ENCODE assay signal across 24 mouse cellular contexts in the genomic region with DNA sequence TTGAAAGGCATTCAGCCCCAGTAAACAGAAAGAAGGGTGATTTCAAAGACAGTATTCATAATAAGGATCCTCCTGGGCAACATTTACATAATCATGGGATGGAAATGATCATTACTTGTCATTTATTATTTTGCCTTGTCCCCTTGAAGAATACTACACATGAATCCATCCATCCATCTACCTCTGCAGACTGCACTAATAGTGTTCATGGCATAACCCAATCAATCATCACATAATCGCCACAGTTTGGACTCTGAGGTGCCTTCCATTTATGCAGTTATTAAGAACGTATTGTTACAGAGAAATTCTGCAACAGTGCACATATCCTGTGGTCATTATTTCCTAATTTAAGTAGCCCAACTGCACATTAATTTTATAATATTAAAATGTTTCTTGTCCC.
A peak's percentile ranks its signal among the peaks of the same experiment; 100 is the strongest.
DNase-seq lines count a peak whose midpoint lies in the region; ATAC-seq and TF ChIP-seq lines count a peak whose summit lies in the region.
"Had no signal": no experiment of that assay in that cellular context is flagged by ENCODE, and none has a peak within 500 bp of the region (broad histone marks: within the 10 kb centered on the region; RNA-seq: fewer than 3 reads in every experiment).

No protein-coding gene starts in this region.

- H3K4me2 ChIP-seq in hindbrain, embryonic 12.5 days (replicated peaks): no peak overlapping the region
- no peak overlapping the region for H3K4me2 ChIP-seq in hindbrain, postnatal 0 days (ENCODE audit: low read depth, low read length)
- H3K4me2 ChIP-seq in neural tube, embryonic 12.5 days (replicated peaks): no peak overlapping the region
- no peak overlapping the region for H3K4me2 ChIP-seq in hindbrain, embryonic 14.5 days (replicated peaks)
- H3K4me2 ChIP-seq: heart, embryonic 12.5 days; heart, embryonic 15.5 days; hindbrain, embryonic 15.5 days had no signal

- H3K27me3 ChIP-seq in hindbrain, embryonic 12.5 days: no peaks in the 10 kb centered on the region
- no peaks in the 10 kb centered on the region for H3K27me3 ChIP-seq in hindbrain, postnatal 0 days (ENCODE audit: insufficient read depth, low read length)
- H3K27me3 ChIP-seq in neural tube, embryonic 12.5 days (replicated peaks): no peaks in the 10 kb centered on the region
- no peaks in the 10 kb centered on the region for H3K27me3 ChIP-seq in hindbrain, embryonic 14.5 days (ENCODE audit: control insufficient read depth, insufficient read depth, low read length)
- H3K27me3 ChIP-seq: heart, embryonic 12.5 days; heart, embryonic 15.5 days; hindbrain, embryonic 15.5 days had no signal

- no peaks in the 10 kb centered on the region for H3K4me1 ChIP-seq in hindbrain, embryonic 12.5 days
- H3K4me1 ChIP-seq in hindbrain, postnatal 0 days (ENCODE audit: insufficient read depth, low read length): no peaks in the 10 kb centered on the region
- H3K4me1 ChIP-seq in neural tube, embryonic 12.5 days: no peaks in the 10 kb centered on the region
- H3K4me1 ChIP-seq in hindbrain, embryonic 14.5 days (replicated peaks; ENCODE audit: control insufficient read depth, insufficient read depth, low read length): no peaks in the 10 kb centered on the region
- H3K4me1 ChIP-seq: forebrain, embryonic 10.5 days; heart, embryonic 12.5 days; heart, embryonic 15.5 days; hindbrain, embryonic 15.5 days had no signal

- WGBS in hindbrain, embryonic 12.5 days: 67% methylated on average over 2 of the region's 2 CpGs
- 74% methylated on average over 2 of the region's 2 CpGs for WGBS in hindbrain, postnatal 0 days
- 80% methylated on average over 2 of the region's 2 CpGs for WGBS in neural tube, embryonic 12.5 days
- WGBS in hindbrain, embryonic 14.5 days: 57% methylated on average over 2 of the region's 2 CpGs

- DNase-seq in hindbrain, postnatal 0 days (ENCODE audit: low spot score): no peak
- DNase-seq in neural tube, embryonic 10.5 days (ENCODE audit: extremely low spot score, low spot score): no peak
- DNase-seq in hindbrain, embryonic 14.5 days (ENCODE audit: low spot score): peak; percentile 38
- no peak for DNase-seq in left cerebral cortex, postnatal 10 days (ENCODE audit: extremely low spot score in 1 of 2, low spot score in 2 of 2)
- DNase-seq: adrenal gland, adult 2 months; adrenal gland, postnatal 14 days; cerebellum, adult 18-20 months; cerebellum, adult 9-10 months; cerebellum, postnatal 14 days; gastrocnemius, postnatal 25 days; heart, adult 18-20 months; heart, postnatal 10 days; heart, postnatal 36 days had no signal

- no peak for TF ChIP-seq CTCF in hindbrain, postnatal 0 days (IDR thresholded peaks at IDR 0.05; ENCODE audit: low read depth)

- no peak overlapping the region for H3K27ac ChIP-seq in hindbrain, embryonic 12.5 days
- no peak overlapping the region for H3K27ac ChIP-seq in hindbrain, postnatal 0 days
- no peak overlapping the region for H3K27ac ChIP-seq in neural tube, embryonic 12.5 days
- no peak overlapping the region for H3K27ac ChIP-seq in hindbrain, embryonic 14.5 days
- H3K27ac ChIP-seq: forebrain, embryonic 10.5 days; heart, embryonic 15.5 days; hindbrain, embryonic 15.5 days had no signal

- intact Hi-C loops in left cerebral cortex, postnatal 10 days (cut with DNase I): no loop called here

- no peaks in the 10 kb centered on the region for H3K9me3 ChIP-seq in hindbrain, embryonic 12.5 days (replicated peaks)
- H3K9me3 ChIP-seq in hindbrain, postnatal 0 days (ENCODE audit: low read length): no peaks in the 10 kb centered on the region
- no peaks in the 10 kb centered on the region for H3K9me3 ChIP-seq in neural tube, embryonic 12.5 days
- no peaks in the 10 kb centered on the region for H3K9me3 ChIP-seq in hindbrain, embryonic 14.5 days (ENCODE audit: control insufficient read depth, low read length)
- H3K9me3 ChIP-seq: forebrain, embryonic 10.5 days; heart, embryonic 12.5 days; heart, embryonic 15.5 days; hindbrain, embryonic 15.5 days had no signal

- peak; percentile 83 for ATAC-seq in hindbrain, embryonic 12.5 days (ENCODE audit: low FRiP score)
- ATAC-seq in hindbrain, postnatal 0 days: no peak
- ATAC-seq in neural tube, embryonic 12.5 days (ENCODE audit: low FRiP score, low read depth): peak; percentile 66; the same call in 1 of the 2 replicates
- peak; percentile 43; the same call in 1 of the 2 replicates for ATAC-seq in hindbrain, embryonic 14.5 days (ENCODE audit: low FRiP score)
- ATAC-seq in megakaryocyte progenitor cell, adult 5-6 weeks (replicated peaks; ENCODE audit: poor library complexity): no peak
- ATAC-seq: CD4-positive, CD25-positive, alpha-beta regulatory T cell, adult 4 months; forebrain, embryonic 14.5 days; inflammation-experienced regulatory T-cells, adult 6 months; intestine, embryonic 16.5 days had no signal

- H3K9ac ChIP-seq in hindbrain, embryonic 12.5 days: no peak overlapping the region
- no peak overlapping the region for H3K9ac ChIP-seq in hindbrain, postnatal 0 days (replicated peaks; ENCODE audit: low read length)
- no peak overlapping the region for H3K9ac ChIP-seq in neural tube, embryonic 12.5 days
- no peak overlapping the region for H3K9ac ChIP-seq in hindbrain, embryonic 14.5 days
- H3K9ac ChIP-seq: heart, embryonic 12.5 days; heart, embryonic 15.5 days; hindbrain, embryonic 15.5 days had no signal

- no peaks in the 10 kb centered on the region for H3K36me3 ChIP-seq in hindbrain, embryonic 12.5 days
- no peaks in the 10 kb centered on the region for H3K36me3 ChIP-seq in hindbrain, postnatal 0 days (ENCODE audit: insufficient read depth, low read length)
- H3K36me3 ChIP-seq in neural tube, embryonic 12.5 days: no peaks in the 10 kb centered on the region
- H3K36me3 ChIP-seq in hindbrain, embryonic 14.5 days (replicated peaks; ENCODE audit: control insufficient read depth, insufficient read depth): no peaks in the 10 kb centered on the region
- H3K36me3 ChIP-seq: forebrain, embryonic 10.5 days; heart, embryonic 12.5 days; heart, embryonic 15.5 days; hindbrain, embryonic 15.5 days had no signal

- no peak overlapping the region for H3K4me3 ChIP-seq in hindbrain, embryonic 12.5 days
- no peak overlapping the region for H3K4me3 ChIP-seq in hindbrain, postnatal 0 days (ENCODE audit: low read length)
- H3K4me3 ChIP-seq in neural tube, embryonic 12.5 days: no peak overlapping the region
- H3K4me3 ChIP-seq in hindbrain, embryonic 14.5 days (replicated peaks; ENCODE audit: low read length): no peak overlapping the region
- H3K4me3 ChIP-seq: forebrain, embryonic 10.5 days; heart, embryonic 12.5 days; heart, embryonic 15.5 days; hindbrain, embryonic 15.5 days had no signal

Comparison
In these comparisons a context has a peak if more than half of its experiments do, and no peak if none do; other contexts are left out.
1. ATAC-seq: peak in hindbrain, embryonic 12.5 days (single experiment), neural tube, embryonic 12.5 days (single experiment) and hindbrain, embryonic 14.5 days (single experiment); none in hindbrain, postnatal 0 days (single experiment) and megakaryocyte progenitor cell, adult 5-6 weeks (single experiment).